Mouse (Mus musculus) adrenal gland, adult (tissue): ENCODE results near the gene Selenbp1.
"Not testable (repeated sequence)": the region's sequence is repeated elsewhere in the genome, so short reads cannot be mapped to it uniquely, and the experiment has no call there.

Experiments
- DNase-seq, 2 experiments: peaks; one replicate each; pipeline ENCODE4 v3.0.0; 2022 to 2023; ENCODE audit warnings: low spot score in 1 of 2; ENCODE audit not compliant: inconsistent age in 2 of 2

Gene Selenbp1

DNA sequence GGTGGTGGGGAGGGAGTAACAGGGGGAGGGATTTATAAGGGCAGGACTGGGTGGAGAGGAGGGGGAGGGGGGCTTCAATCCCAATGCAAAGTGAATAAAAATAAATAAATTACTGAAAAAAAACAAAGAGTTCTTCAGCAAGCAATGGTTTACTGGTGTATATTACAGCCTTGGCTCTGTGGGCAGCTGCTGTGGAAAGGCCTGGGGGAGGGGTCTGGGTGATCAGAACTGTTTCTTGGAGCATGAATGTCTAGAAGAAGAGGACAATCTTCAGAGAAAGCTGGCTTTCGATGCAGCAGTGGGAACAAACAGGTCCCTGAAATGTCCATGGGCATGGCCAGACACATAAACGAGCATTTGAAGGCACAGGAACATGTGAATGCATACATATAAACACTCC is 577 bp upstream of the Selenbp1 start:
- not testable (repeated sequence) for DNase-seq

DNA sequence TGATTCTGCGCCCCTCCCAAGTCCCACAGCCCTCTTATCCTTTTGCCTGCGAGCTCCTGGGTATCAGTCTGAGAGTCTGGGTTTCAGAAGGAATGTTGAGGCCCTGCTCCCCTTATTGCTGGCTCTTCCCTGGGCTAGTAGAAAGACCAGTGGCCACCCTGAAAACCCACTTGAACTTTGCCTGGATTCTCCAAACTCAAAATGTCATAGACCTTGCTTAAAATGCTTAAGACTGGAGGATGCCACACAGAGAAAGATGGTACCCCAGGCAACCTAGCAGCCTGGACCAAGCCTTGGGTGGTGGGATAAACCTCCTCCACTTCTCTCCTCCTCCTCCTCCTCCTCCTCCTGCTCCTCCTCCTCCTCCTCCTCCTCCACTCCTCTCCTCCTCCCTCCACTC is 748 bp downstream of the Selenbp1 start:
- peak in 1 of 2 experiments; percentile 28 for DNase-seq

DNA sequence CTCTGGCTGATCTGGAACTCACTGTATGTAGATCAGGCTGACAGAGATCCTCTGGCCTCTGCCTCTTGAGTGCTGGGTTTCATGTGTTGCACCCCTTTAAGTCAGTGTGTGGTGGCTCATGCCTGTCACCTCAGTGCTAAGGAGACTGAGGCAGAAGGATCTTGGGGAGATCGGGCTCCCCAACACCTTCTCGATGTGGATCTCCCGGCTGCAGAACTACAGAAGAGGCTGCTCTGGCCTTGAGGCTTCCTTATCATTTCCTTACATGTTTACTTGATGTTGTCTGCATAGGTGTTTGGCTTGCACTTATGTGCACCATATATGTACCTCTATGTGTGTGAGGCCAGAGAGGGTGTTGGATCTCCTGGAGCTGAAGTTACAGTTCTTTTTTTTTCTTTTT is 1.7 kb downstream of the Selenbp1 start:
- DNase-seq = peak in 1 of 2 experiments; percentile 20

DNA sequence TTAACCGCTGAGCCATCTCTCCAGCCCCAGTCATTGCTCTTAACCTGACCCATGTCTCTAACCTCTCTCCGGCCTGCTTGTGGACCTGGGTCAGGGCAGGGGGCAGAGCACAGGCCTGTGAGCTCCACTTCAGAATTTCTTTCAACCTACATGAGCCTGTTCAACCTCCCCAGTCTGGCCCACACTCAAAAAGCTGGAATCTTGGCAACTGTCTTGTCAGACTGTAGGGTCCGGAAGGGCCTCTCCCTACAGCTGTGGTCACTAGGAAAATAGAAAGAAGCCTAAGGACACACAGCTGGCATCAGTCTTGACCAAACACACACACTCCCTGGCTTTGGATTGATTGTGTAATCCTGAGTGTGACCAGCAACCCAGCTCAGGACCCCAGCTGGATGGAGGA is 2.5 kb downstream of the Selenbp1 start:
- peak in 1 of 2 experiments; percentile 67 for DNase-seq

DNA sequence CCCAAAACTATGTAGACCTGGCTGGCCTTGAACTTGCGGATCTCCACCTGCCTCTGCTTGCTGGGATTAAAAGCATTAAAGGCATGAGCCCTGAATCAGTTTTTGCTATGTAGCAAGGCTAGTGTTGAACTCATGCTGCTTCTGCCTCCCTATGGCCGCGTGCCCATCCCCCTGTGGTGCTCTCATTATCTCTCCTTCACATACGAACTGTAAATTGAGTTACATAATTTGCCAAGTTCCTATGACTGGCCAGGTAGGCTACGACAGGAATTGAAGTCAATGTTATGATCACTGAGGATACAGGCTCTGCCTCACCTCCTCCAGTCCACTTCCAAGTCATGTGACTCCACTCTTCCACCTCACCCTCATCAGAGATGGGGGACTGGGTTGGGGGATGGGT is 3.3 kb downstream of the Selenbp1 start:
- peak in 1 of 2 experiments; percentile 19 for DNase-seq

DNA sequence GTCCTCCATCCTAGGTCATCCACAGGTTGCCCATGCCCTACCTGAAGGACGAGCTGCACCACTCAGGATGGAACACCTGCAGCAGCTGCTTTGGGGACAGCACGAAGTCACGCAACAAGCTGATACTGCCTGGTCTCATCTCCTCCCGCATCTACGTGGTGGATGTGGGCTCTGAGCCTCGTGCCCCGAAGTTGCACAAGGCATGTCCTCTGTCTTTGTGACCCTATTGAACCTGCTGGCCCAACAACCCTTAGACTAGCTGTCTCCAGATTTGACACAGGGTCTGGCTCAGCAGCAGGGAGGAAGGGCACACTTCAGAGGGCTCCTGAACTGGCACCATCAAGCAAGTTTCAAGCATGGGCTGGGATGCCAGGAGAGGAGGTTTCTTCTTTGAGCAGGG is 4.3 kb downstream of the Selenbp1 start:
- peak in 1 of 2 experiments; percentile 17 for DNase-seq

DNA sequence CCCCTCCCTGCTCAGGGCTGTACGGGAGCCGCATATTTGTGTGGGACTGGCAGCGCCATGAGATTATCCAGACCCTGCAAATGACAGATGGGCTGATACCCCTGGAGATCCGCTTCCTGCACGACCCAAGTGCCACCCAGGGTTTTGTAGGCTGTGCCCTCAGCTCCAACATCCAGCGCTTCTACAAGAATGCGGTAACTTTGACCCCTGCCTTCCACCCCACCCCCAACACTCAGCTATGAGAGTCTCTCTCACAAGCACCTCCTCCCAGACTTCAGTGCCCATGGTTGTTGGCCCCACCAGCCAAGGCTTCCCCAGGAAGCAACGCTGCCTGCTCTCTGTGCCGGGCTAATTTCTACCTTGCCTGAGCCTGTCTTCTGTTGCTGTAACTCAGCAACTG is 7.2 kb downstream of the Selenbp1 start:
- not testable (repeated sequence) for DNase-seq

DNA sequence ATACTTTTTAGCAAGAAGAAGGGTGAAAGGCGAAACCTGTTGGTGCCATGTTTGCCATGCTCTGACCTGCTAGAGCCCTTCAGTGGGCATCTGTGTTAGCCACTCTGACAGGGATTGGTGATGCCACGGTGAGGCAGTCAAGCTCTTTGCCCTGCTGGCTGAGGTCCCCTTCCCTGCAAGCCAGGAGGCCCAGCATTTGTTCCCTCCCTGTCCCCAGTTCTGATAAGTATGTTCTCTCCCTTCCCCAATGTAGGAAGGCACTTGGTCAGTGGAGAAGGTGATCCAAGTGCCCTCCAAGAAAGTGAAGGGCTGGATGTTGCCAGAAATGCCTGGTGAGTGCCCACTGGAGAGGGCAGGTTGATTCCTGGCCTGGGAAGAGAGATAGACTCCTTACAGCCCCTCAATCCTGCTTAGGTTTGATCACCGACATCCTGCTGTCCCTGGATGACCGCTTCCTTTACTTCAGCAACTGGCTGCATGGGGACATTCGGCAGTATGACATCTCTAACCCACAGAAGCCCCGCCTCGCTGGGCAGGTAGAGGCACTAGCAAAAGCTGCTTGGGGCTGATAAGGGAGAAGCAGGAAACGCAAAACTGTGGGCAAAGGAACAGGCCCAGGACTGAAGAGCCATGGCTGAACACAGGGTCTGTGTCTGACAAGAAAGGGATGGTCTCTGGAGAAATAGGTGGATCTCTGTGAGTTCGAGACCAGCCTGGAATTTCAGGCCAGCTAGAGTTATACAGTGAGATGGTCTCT is 9.5 kb downstream of the Selenbp1 start:
- DNase-seq = not testable (repeated sequence)

DNA sequence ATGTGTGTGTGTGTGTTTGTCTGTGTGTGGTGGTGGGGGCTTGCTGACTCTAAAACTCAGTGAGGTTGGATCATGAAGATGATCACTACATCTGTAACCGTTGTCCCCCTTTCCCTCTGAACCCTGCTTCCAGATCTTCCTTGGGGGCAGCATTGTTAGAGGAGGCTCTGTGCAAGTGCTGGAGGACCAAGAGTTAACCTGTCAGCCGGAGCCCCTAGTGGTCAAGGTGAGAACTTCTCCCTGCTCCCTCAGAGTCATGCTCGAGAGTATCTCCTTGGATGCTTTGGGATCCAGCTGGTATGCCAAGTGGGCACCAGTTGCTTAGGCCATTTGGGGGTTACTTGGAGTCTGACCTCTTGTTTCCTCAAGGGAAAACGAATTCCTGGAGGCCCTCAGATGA is 10.8 kb downstream of the Selenbp1 start:
- DNase-seq = peak in 1 of 2 experiments; percentile 56

DNA sequence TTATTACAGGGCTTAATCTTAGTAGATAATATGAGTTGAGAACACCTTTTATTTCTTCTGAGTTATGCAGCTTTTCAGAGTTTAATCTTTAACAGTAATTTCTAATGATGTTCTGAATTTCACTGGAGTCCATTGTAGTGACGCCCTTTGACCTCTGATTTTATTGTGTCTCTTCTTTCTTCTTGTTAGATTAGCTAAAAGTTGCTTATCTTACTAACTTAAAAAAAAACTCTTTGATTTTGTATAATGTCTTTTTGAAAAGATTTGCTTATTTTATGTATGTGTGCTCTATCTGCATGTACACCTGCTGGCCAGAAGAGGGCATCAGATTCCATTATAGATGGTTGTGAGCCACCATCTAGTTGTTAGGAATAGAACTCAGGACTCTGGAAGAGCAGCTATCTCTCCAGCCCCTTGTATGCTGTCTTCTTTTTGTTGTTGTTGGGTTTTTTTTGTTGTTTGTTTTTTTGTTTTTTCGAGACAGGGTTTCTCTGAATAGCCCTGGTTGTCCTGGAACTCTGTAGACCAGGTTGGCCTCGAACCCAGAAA is 15.3 kb downstream of the Selenbp1 start:
- DNase-seq = peak in 1 of 2 experiments; percentile 66

DNA sequence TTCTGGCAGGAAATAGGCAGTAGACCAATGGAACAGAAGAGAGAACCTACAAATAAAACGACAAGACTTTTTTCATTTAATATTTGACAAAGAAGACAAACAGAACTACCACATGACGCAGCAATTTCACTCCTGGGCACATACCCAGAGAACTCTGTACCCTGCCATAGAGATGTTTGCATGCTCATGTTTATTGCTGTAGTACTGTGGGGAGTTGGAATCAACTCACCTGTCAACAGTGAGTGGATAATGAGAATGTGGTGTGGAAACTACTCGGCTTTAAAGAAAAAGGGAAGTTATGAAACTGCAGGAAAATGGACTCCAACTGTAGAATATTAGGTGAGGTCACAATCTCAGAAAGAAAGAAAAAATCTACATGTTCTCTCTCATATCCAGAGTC is 16.8 kb downstream of the Selenbp1 start:
- DNase-seq = no peak

DNA sequence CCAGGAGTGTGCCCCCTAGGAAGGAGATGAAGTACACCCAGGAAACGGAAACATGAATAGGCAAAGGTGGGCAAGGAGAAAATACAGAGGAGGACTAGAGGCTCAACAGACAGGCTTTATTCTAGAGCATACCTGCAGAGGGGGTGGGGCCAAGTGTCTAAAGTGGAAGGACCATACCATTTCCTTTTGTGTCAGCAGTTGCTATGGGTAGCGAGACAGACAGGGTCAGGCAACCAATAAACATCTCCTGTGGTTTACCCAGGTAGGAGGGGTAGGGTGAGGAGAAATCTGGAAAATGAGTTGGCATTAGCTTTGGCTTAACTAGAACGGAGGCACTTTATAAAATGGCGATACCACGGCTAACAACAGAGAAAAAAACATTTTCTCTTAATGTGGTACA is 19.9 kb downstream of the Selenbp1 start:
- peak in 1 of 2 experiments; percentile 65 for DNase-seq

DNA sequence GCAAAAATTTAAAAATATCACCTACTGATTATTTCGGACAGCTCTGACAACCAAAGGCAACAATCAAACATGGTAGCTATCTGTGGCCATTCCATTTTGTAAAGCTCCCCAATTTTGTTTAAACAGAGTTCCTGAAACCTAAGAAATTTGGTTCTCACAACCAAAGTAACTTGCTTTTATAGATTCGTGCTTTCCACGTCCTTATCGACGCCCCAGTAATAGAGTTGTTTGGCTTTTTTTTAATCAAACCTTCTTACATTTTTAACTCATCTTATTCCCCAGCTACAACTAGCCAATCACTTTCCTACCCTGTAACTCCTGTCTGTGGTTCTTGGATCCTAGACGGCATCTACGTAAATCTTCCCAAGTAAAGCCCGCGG is 20.5 kb downstream of the Selenbp1 start:
- no peak for DNase-seq

DNA sequence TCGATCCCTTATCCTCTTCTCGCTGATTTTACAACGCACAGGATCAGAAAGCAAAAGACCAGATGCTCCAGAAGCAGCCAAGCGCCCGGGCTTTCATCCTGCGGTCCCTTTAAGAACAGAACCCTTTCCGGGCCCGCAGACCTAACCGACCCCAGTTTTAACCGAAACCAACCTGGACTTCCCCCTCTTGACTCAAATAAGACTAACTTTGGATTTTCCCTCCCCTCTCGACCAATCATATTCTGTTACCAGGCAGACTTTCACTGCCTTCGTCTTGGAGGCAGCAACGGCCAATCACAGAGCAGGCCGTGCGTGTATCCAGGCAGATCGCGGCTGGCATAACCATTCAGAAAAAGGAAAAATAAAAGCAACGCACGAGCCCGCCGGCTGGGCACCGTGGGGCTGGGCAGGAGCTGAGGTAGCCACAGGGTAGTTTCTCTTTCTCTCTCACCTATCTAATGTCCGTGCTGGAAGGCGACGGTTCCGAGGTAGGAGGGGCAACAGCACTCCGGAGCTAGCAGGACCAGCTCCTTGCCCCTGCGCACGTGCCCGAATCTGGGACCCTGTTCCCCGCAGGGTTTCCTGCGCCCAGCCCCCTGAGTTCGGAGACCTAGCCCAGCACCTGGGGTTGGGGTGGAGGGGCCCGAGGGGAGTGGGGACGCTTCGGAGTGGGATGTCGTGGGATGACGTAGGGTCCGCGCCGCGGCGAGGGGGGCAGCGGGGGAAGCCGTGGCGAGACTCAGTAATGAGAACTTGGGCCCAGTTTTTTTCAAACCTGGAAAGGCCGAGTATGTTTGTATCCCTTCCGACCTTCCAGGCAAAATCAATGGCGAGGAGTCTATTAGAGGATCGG is 21.1 kb downstream of the Selenbp1 start, which contains the start of gene Rfx5:
Gene Rfx5 (plus strand): TSS at position 312 of the 853 bp plus-strand sequence.
- peak; percentile 95 to 98 for DNase-seq

DNA sequence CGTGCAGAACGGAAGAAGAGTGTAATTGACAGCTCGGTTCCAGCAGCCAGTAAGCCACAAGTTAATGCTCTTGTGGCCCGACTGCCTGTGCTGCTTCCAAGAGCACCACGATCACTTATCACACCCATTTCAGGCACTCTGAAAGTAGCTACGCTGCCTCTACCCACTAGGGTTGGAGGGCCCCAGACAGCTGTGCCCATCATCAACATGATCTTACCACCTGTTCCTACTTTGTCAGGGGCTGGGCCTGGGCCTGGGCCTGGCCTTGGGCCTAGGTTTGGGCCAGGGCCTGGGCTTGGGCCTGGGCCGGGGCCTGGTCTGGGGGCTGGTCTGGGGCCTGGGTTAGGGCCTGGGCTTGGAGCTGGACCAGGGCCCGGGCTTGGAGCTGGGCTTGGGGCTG is 25.4 kb downstream of the Selenbp1 start:
- no peak for DNase-seq

DNA sequence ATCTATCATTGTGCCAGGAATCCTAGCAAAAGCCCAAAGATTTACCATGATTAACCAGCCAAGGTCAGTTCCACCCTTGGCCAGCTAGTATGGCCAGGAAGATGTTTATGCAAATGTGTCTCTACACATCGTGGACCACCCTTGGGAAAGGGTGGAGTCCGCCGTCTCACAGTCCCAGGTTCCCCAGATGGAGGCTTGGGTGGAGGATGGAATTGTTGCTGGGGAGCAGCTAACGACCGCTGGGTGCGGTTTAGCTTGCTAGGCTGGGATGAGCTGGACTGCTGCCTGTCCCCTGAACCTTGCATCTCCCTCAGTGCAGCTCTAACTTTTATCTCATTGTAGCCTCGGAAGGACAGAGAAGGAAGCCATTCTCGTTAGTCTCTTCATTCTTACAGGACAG is 27.0 kb downstream of the Selenbp1 start:
- DNase-seq = peak in 1 of 2 experiments; percentile 54

DNA sequence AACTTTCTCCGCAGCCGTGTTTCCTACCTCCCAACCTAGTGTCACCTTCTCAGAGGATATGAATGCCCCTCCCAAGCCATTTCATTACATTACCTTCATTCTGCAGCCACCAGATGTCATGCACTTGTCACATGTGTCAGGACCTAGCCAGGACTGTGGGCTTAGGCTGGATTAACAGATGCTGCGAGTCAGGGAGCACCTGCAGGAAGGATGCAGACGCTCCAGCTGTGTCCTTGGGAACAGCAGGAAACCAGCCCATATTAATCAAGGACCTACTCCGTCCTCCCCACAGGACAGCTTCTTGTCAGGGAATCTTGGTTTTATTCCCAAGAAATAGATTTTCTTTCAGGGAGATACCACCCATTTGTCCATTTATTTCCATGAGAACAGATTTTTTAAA is 27.5 kb downstream of the Selenbp1 start:
- no peak for DNase-seq

DNA sequence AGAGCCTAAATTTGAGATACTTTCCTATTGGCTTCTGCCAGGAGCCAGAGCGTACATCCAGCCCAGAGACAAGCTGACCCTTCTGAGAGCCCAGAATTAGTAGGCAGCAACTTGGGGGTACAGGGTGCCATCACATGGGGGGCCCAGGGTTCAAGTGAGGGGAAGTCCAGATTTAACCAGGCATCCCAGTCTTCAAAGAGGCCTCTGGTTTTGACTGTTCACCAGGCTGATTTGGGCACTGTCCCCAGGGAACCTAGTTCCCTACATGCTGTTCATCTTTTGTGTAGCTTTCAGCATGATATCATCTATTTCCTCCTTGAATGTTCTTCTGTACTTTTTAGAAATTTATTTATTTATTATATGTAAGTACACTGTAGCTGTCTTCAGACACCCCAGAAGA is 32.1 kb downstream of the Selenbp1 start:
- no peak for DNase-seq

DNA sequence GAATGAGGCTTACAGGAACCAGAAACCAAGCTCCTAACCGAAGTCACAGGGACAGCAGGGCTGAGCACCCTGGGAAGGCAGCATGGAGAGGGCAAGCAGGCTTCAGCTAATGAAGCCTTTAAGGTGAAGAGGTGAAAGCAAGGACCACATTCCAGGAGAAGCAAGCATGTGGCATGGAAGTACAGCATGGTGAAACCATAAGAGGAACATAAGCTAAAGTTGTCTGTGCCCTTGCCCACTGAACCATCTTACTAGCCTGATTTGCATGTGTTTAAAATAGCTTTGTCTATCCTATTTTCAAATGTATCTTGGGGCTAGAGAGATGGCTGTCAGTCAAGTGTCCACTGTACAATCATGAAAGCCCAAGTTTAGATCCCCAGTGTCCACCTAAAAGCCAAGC is 33.0 kb downstream of the Selenbp1 start:
- no peak for DNase-seq

DNA sequence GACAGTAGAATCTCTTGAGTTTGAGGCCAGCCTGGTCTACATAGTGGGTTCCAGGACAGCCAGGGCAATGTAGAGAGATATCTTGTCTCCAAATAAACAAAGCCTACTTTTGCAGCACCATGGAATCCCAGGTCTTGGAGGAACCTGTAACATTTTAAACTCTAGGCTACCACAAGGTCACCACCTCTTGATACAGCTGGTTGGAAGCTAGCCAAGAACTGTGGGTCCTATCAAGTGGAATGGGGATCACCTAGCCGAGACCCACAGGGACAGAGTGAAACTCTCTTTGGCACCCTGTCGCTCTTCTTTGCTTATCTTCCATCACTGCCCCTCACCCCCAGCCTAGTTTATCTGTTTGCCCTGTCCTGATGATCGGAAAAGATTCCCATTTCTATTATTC is 39.7 kb downstream of the Selenbp1 start:
- DNase-seq = no peak

DNA sequence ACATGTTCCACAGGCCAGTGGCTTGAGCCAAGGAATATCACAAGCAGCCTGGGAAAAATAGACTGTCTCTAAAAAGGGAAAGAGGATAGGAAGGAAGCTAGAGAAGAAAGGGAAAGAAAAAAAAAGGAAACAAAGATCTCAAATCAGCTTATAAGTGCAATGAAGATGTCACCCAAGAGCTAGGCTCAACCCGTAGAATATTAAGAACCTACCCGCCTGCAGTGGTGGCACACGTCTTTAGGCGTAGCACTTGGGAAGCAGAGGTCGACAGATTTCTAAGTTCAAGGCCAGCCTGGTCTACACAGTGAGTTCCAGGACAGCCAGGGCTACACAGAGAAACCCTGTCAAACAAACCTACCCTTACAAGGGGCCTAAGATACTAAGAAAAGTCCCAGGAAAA is 40.8 kb downstream of the Selenbp1 start:
- DNase-seq = no peak

DNA sequence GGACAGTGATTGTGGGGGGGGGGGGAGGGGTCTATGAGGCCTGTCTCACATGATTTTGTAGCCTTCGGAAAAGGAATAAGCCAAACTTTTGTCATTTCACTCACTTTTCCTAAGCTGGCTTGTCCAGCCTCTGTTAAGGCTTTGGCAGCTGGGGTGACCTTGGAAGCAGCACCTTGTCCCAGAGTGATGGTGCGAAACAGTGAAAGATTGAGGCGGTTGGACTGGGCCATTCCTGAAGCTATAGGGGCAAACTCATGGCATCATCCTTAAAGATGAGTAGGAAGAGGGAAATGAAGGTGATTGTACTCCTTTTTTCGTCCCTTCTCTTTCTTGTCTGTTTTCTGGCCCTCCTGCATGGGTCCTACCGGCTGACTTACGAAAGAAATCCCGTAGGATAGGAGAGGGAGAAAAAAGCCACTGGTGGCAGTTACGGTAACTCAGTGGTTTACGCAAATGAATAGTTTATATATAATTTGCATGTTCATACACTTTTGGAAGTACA is 41.2 kb downstream of the Selenbp1 start:
- DNase-seq = peak in 1 of 2 experiments; percentile 45
